In the genomic region with DNA sequence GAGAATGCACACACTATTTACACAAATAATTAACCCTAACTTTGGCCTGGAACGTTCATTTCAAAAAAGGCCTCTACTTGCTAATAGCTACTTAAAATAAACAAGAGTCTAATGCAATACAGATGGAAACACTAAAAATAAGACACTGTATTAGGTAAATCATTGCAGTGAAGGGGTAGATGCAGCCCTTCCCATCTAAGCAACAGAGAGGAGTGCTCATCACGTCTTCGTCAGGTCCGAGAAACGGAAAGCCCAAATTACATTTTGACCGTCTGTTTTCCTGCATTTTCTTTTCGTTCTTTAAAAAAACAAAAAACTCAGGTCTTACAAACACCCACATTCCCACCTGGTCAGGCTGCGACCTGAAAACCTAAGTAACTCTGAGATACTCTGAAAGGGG, we compare ENCODE assay signal across 8 mouse cellular contexts. TPM values are rescaled to one million over a fixed set of nuclear protein-coding genes. Genes with fewer than 3 reads are reported as not detected.
DNase-seq lines count a peak whose midpoint lies in the region; ATAC-seq and TF ChIP-seq lines count a peak whose summit lies in the region.

No protein-coding gene starts in this region.

- H3K36me3 ChIP-seq in heart, embryonic 13.5 days = no peaks in the 10 kb centered on the region
- no peaks in the 10 kb centered on the region for H3K36me3 ChIP-seq in E14TG2a.4 (ENCODE audit: insufficient read depth, low read length)
- H3K36me3 ChIP-seq in forebrain, embryonic 15.5 days = no peaks in the 10 kb centered on the region
- H3K36me3 ChIP-seq in liver, postnatal 0 days (replicated peaks; ENCODE audit: insufficient read depth, low read length) = no peaks in the 10 kb centered on the region

- peaks cover 9% of the 10 kb centered on the region; the same call in 1 of the 2 replicates for H3K27me3 ChIP-seq in heart, embryonic 13.5 days (replicated peaks)
- peaks cover 23% of the 10 kb centered on the region for H3K27me3 ChIP-seq in E14TG2a.4 (ENCODE audit: insufficient read depth, low read length)
- peaks cover 6% of the 10 kb centered on the region; the same call in 1 of the 2 replicates for H3K27me3 ChIP-seq in forebrain, embryonic 15.5 days
- H3K27me3 ChIP-seq in liver, postnatal 0 days (ENCODE audit: insufficient read depth, low read length) = no peaks in the 10 kb centered on the region

- peak overlapping the region; percentile 81 for H3K4me3 ChIP-seq in heart, embryonic 13.5 days
- peak overlapping the region; percentile 91 for H3K4me3 ChIP-seq in E14TG2a.4 (replicated peaks; ENCODE audit: low read length)
- H3K4me3 ChIP-seq in forebrain, embryonic 15.5 days = peak overlapping the region; percentile 76
- peak overlapping the region; percentile 62 for H3K4me3 ChIP-seq in liver, postnatal 0 days (ENCODE audit: low read depth, low read length)

- H3K4me2 ChIP-seq in heart, embryonic 13.5 days = peak overlapping the region; percentile 98
- peak overlapping the region; percentile 91 for H3K4me2 ChIP-seq in forebrain, embryonic 15.5 days (replicated peaks)
- H3K4me2 ChIP-seq in liver, postnatal 0 days (ENCODE audit: low read depth, low read length) = peak overlapping the region; percentile 91

- H3K27ac ChIP-seq in heart, embryonic 13.5 days (replicated peaks) = no peak overlapping the region
- no peak overlapping the region for H3K27ac ChIP-seq in forebrain, embryonic 15.5 days (replicated peaks)
- peak overlapping the region; percentile 41; the same call in 1 of the 2 replicates for H3K27ac ChIP-seq in liver, postnatal 0 days (ENCODE audit: low read depth)

- 16% methylated on average over 8 of the region's 8 CpGs for WGBS in heart, embryonic 13.5 days
- 12% methylated on average over 8 of the region's 8 CpGs for WGBS in forebrain, embryonic 15.5 days
- 16% methylated on average over 8 of the region's 8 CpGs for WGBS in liver, postnatal 0 days (ENCODE audit: insufficient replicate concordance)

- H3K9me3 ChIP-seq in heart, embryonic 13.5 days = no peaks in the 10 kb centered on the region
- H3K9me3 ChIP-seq in E14TG2a.4 (ENCODE audit: low read length) = no peaks in the 10 kb centered on the region
- no peaks in the 10 kb centered on the region for H3K9me3 ChIP-seq in forebrain, embryonic 15.5 days
- no peaks in the 10 kb centered on the region for H3K9me3 ChIP-seq in liver, postnatal 0 days (ENCODE audit: low read length)

- DNase-seq in heart, postnatal 10 days = no peak
- DNase-seq in liver, postnatal 0 days = no peak
- DNase-seq in urinary bladder, postnatal 25 days (ENCODE audit: low spot score) = no peak
- DNase-seq in cerebellum, postnatal 14 days = no peak
- DNase-seq in thymus, postnatal 25 days = no peak

- intact Hi-C loops in heart, postnatal 10 days (cut with DNase I) = loop anchor here (5.0 kb wide), 1 partner anchor 52 kb away; no protein-coding TSS in a partner anchor

- no peak for TF ChIP-seq CTCF in E14TG2a.4 (conservative IDR thresholded peaks at IDR 0.05; ENCODE audit: low read length)
- TF ChIP-seq CTCF in liver, postnatal 0 days (IDR thresholded peaks at IDR 0.05; ENCODE audit: low read depth) = no peak

- no peak for ATAC-seq in heart, embryonic 13.5 days (ENCODE audit: extremely low read depth, insufficient number of reproducible peaks, low FRiP score, low TSS enrichment)
- no peak for ATAC-seq in forebrain, embryonic 15.5 days (replicated peaks)
- no peak for ATAC-seq in liver, postnatal 0 days

- peak overlapping the region; percentile 88 for H3K9ac ChIP-seq in heart, embryonic 13.5 days
- peak overlapping the region; percentile 53 for H3K9ac ChIP-seq in forebrain, embryonic 15.5 days (replicated peaks)
- H3K9ac ChIP-seq in liver, postnatal 0 days (replicated peaks) = peak overlapping the region; percentile 80

- H3K4me1 ChIP-seq in heart, embryonic 13.5 days = peaks cover 14% of the 10 kb centered on the region
- H3K4me1 ChIP-seq in E14TG2a.4 (replicated peaks; ENCODE audit: low read depth, low read length) = peaks cover 16% of the 10 kb centered on the region
- H3K4me1 ChIP-seq in forebrain, embryonic 15.5 days = peaks cover 11% of the 10 kb centered on the region
- peaks cover 14% of the 10 kb centered on the region; the same call in 1 of the 2 replicates for H3K4me1 ChIP-seq in liver, postnatal 0 days (ENCODE audit: insufficient read depth)

- TF ChIP-seq EP300 in liver, postnatal 0 days (IDR thresholded peaks at IDR 0.05; ENCODE audit: low read depth) = no peak

RNA-seq across cellular contexts. Expression of gene Vps13a, which starts 0.9 kb away (rescaled TPM):
- polyA plus RNA-seq in heart, embryonic 13.5 days (2015; fragmentation: Nextera tagmentation; extraction: Ambion mirVana) = 6.0 and 6.8 TPM in 2 replicates
- 10 to 100 TPM; 21.7 to 28.5 TPM for total RNA-seq in heart, postnatal 10 days (2021)
- polyA plus RNA-seq in forebrain, embryonic 15.5 days (2015; fragmentation: Nextera tagmentation; extraction: Ambion mirVana) = 7.7 TPM in 2 replicates
- 5.4 and 6.2 TPM in 2 replicates for polyA plus RNA-seq in liver, postnatal 0 days (2015; fragmentation: Nextera tagmentation; extraction: Ambion mirVana)
